In genomic region chr7:100893249-100894056, GRCm38 (mm10) we compare ENCODE assay signal across 7 mouse cellular contexts. TPM values are rescaled to one million over a fixed set of nuclear protein-coding genes. Genes with fewer than 3 reads are reported as not detected.
DNase-seq lines count a peak whose midpoint lies in the region; ATAC-seq and TF ChIP-seq lines count a peak whose summit lies in the region.

No protein-coding gene starts in this region.

- 76% methylated on average over 20 of the region's 20 CpGs for WGBS in liver, postnatal 0 days (ENCODE audit: insufficient replicate concordance)

- peaks cover 4% of the 10 kb centered on the region; the same call in 1 of the 2 replicates for H3K4me1 ChIP-seq in liver, postnatal 0 days (ENCODE audit: insufficient read depth)

- no peak overlapping the region for H3K27ac ChIP-seq in liver, postnatal 0 days (ENCODE audit: low read depth)

- H3K9ac ChIP-seq in liver, postnatal 0 days (replicated peaks): no peak overlapping the region

- TF ChIP-seq EP300 in liver, postnatal 0 days (IDR thresholded peaks at IDR 0.05; ENCODE audit: low read depth): no peak

- no peaks in the 10 kb centered on the region for H3K9me3 ChIP-seq in liver, postnatal 0 days (ENCODE audit: low read length)

- DNase-seq in liver, postnatal 0 days: no peak
- no peak for DNase-seq in liver
- peak; percentile 59 to 66 for DNase-seq in cerebellum, adult 18-20 months
- DNase-seq in frontal cortex, postnatal 36 days (ENCODE audit: low spot score in 2 of 2): peak; percentile 51 to 56
- peak; percentile 66 for DNase-seq in left cerebral cortex, postnatal 4 days
- DNase-seq in right cerebral cortex, adult 2 months (ENCODE audit: low spot score in 2 of 2): peak; percentile 54 to 55
- no peak for DNase-seq in urinary bladder, postnatal 25 days (ENCODE audit: low spot score)

- no peak for ATAC-seq in liver, postnatal 0 days

- no peaks in the 10 kb centered on the region for H3K36me3 ChIP-seq in liver, postnatal 0 days (replicated peaks; ENCODE audit: insufficient read depth, low read length)

- no peak overlapping the region for H3K4me3 ChIP-seq in liver, postnatal 0 days (ENCODE audit: low read depth, low read length)

- intact Hi-C loops in left cerebral cortex, postnatal 4 days (cut with DNase I): no loop called here

- 0 out of 2 replicates have a peak overlapping the region, but pooled peaks have one; percentile 90 for H3K4me2 ChIP-seq in liver, postnatal 0 days (ENCODE audit: low read depth, low read length)

- no peak for TF ChIP-seq CTCF in liver, postnatal 0 days (IDR thresholded peaks at IDR 0.05; ENCODE audit: low read depth)

- 0 out of 2 replicates have a peak, but pooled peaks cover 11% of the 10 kb centered on the region for H3K27me3 ChIP-seq in liver, postnatal 0 days (ENCODE audit: insufficient read depth, low read length)

RNA-seq across cellular contexts. Expression of gene Relt, which starts 30.2 kb away (rescaled TPM):
- polyA plus RNA-seq in liver, postnatal 0 days (2015; fragmentation: Nextera tagmentation; extraction: Ambion mirVana): 6.9 and 7.5 TPM in 2 replicates
- 1 to 10 TPM; 6.3 to 7.4 TPM for total RNA-seq in left cerebral cortex, postnatal 4 days (2021)

RNA-seq across cellular contexts. Expression of gene Arhgef17, which starts 38.5 kb away (rescaled TPM):
- polyA plus RNA-seq in liver, postnatal 0 days (2015; fragmentation: Nextera tagmentation; extraction: Ambion mirVana): 0.35 and 0.38 TPM in 2 replicates
- total RNA-seq in left cerebral cortex, postnatal 4 days (2021): 10 to 100 TPM; 44.2 to 45.3 TPM

Comparison
In these comparisons a context has a peak if more than half of its experiments do, and no peak if none do; other contexts are left out.
1. DNase-seq: peak in cerebellum, adult 18-20 months (2 of 2), frontal cortex, postnatal 36 days (2 of 2), left cerebral cortex, postnatal 4 days (single experiment) and right cerebral cortex, adult 2 months (2 of 2); none in liver, postnatal 0 days (single experiment), liver (single experiment) and urinary bladder, postnatal 25 days (single experiment).